Mouse (Mus musculus) liver, embryonic 16.5 days (tissue): ENCODE results near the gene Nfia. TPM values are rescaled to one million over a fixed set of nuclear protein-coding genes. Genes with fewer than 3 reads are reported as not detected.

ENCODE experiments used
- ATAC-seq: fragments of 200-750 bp; cut with Nextera tagmentation; 2 replicates; pipeline ENCODE4 v1.8.0; 2017; ENCODE audit warnings: low read depth, mild to moderate bottlenecking, moderate number of reproducible peaks, moderate library complexity
- H3K27ac ChIP-seq: fragments of 300-500 bp; sonication (generic); 2 replicates; pipeline ENCODE4 v1.5.1; 2014; ENCODE audit warnings: mild to moderate bottlenecking, low read length
- H3K27me3 ChIP-seq: fragments of 300-500 bp; sonication (generic); 2 replicates; pipeline ENCODE4 v1.6.1; 2014; ENCODE audit warnings: low read depth, low read length, mixed read lengths; ENCODE audit not compliant: control insufficient read depth, insufficient read depth
- H3K36me3 ChIP-seq: fragments of 300-500 bp; sonication (generic); 2 replicates; pipeline ENCODE4 v1.6.1; 2014; ENCODE audit warnings: mild to moderate bottlenecking; ENCODE audit not compliant: control insufficient read depth, insufficient read depth
- H3K4me1 ChIP-seq: fragments of 300-500 bp; sonication (generic); 2 replicates; pipeline ENCODE4 v1.6.1; 2014; ENCODE audit warnings: low read depth, low read length, mixed read lengths; ENCODE audit not compliant: control insufficient read depth
- H3K4me2 ChIP-seq: fragments of 300-500 bp; sonication (generic); 2 replicates; pipeline ENCODE4 v1.6.1; 2014; ENCODE audit warnings: low read depth, low read length, mixed read lengths
- H3K4me3 ChIP-seq: fragments of 300-500 bp; sonication (generic); 2 replicates; pipeline ENCODE4 v1.5.1; 2014; ENCODE audit warnings: low read depth, mild to moderate bottlenecking, low read length
- H3K9ac ChIP-seq: fragments of 300-500 bp; sonication (generic); 2 replicates; pipeline ENCODE4 v1.6.1; 2014; ENCODE audit warnings: low read depth, low read length
- H3K9me3 ChIP-seq: fragments of 300-500 bp; sonication (generic); replicated peaks from 2 replicates; pipeline ENCODE4 v1.6.1; 2016; ENCODE audit warnings: low read length; ENCODE audit not compliant: control insufficient read depth
- WGBS: fragments of 180-500 bp; shearing (Covaris S2); extraction: QIAGEN DNeasy Blood & Tissue Kit; methylation state at CpG from one replicate; pipeline ENCODE4 v1.1.7; 2014; ENCODE audit not compliant: insufficient replicate concordance; 5-methylcytosine and 5-hydroxymethylcytosine counted together
- polyA plus RNA-seq: library from polyadenylated mRNA; unstranded; fragments of >200 nt; fragmentation: Nextera tagmentation; extraction: Ambion mirVana; gene quantifications from 2 replicates; pipeline ENCODE4 v1.2.1, GENCODE M21; 2015

Nfia gene
- polyA plus RNA-seq, 1 experiment from 2014 or later, result 5.7 TPM

- H3K4me2 ChIP-seq, result peak overlapping the region; percentile 56
- H3K36me3 ChIP-seq, result no peaks in the 10 kb centered on the region
- WGBS, result under 1% methylated on average over 25 of the region's 25 CpGs
- ATAC-seq, result peak; percentile 96
- peaks cover 4% of the 10 kb centered on the region; the same call in 1 of the 2 replicates for H3K4me1 ChIP-seq
- H3K27ac ChIP-seq, result peak overlapping the region; percentile 79
- peaks cover 22% of the 10 kb centered on the region for H3K27me3 ChIP-seq
- peak overlapping the region; percentile 60 for H3K4me3 ChIP-seq
- H3K9me3 ChIP-seq, result no peaks in the 10 kb centered on the region
- H3K9ac ChIP-seq, result peak overlapping the region; percentile 5
Observed at GRCm38 (mm10) chr4:97772084-97772484, 450 bp upstream of the Nfia start.

- H3K27me3 ChIP-seq, result peaks cover 33% of the 10 kb centered on the region
- no peaks in the 10 kb centered on the region for H3K36me3 ChIP-seq
- no peak overlapping the region for H3K9ac ChIP-seq
- H3K4me3 ChIP-seq, result peak overlapping the region; percentile 60
- WGBS, result 0% methylated on average over 14 of the region's 14 CpGs
- H3K4me2 ChIP-seq, result peak overlapping the region; percentile 56
- H3K27ac ChIP-seq, result 0 out of 2 replicates have a peak overlapping the region, but pooled peaks have one; percentile 40
- H3K9me3 ChIP-seq, result no peaks in the 10 kb centered on the region
- peak; percentile 67 for ATAC-seq
- peaks cover 4% of the 10 kb centered on the region; the same call in 1 of the 2 replicates for H3K4me1 ChIP-seq
Observed at GRCm38 (mm10) chr4:97773110-97773593, 618 bp downstream of the Nfia start.

- no peaks in the 10 kb centered on the region for H3K36me3 ChIP-seq
- WGBS, result 76% methylated on average over 2 of the region's 2 CpGs
- H3K4me2 ChIP-seq, result peak overlapping the region; percentile 56; the same call in 1 of the 2 replicates
- H3K27ac ChIP-seq, result no peak overlapping the region
- ATAC-seq, result no peak
- H3K27me3 ChIP-seq, result peaks cover 39% of the 10 kb centered on the region
- no peak overlapping the region for H3K4me3 ChIP-seq
- H3K9ac ChIP-seq, result no peak overlapping the region
- H3K9me3 ChIP-seq, result no peaks in the 10 kb centered on the region
- peaks cover 4% of the 10 kb centered on the region; the same call in 1 of the 2 replicates for H3K4me1 ChIP-seq
Observed at GRCm38 (mm10) chr4:97773791-97774190, 1.3 kb downstream of the Nfia start.

GRCm38 (mm10) chr4:97774446-97774950 lies 2.0 kb downstream of the Nfia start:
- H3K4me2 ChIP-seq, result peak overlapping the region; percentile 51
- no peaks in the 10 kb centered on the region for H3K9me3 ChIP-seq
- WGBS, result 29% methylated on average over 4 of the region's 4 CpGs
- peaks cover 46% of the 10 kb centered on the region for H3K27me3 ChIP-seq
- H3K9ac ChIP-seq, result no peak overlapping the region
- H3K4me3 ChIP-seq, result no peak overlapping the region
- peaks cover 4% of the 10 kb centered on the region; the same call in 1 of the 2 replicates for H3K4me1 ChIP-seq
- no peaks in the 10 kb centered on the region for H3K36me3 ChIP-seq
- no peak for ATAC-seq
- H3K27ac ChIP-seq, result peak overlapping the region; percentile 7; the same call in 1 of the 2 replicates

GRCm38 (mm10) chr4:97775059-97775458 lies 2.5 kb downstream of the Nfia start:
- Histone ChIP-seq H3K4me3 (peak overlapping the region; percentile 37), H3K9me3 (no peaks in the 10 kb centered on the region), H3K27me3 (peaks cover 52% of the 10 kb centered on the region), H3K27ac (peak overlapping the region; percentile 7; the same call in 1 of the 2 replicates), H3K4me1 (peaks cover 4% of the 10 kb centered on the region; the same call in 1 of the 2 replicates), H3K36me3 (no peaks in the 10 kb centered on the region), H3K4me2 (peak overlapping the region; percentile 51), H3K9ac (no peak overlapping the region)
- no peak for ATAC-seq
- under 1% methylated on average over 13 of the region's 13 CpGs for WGBS

- Histone ChIP-seq H3K36me3 (no peaks in the 10 kb centered on the region), H3K4me2 (peak overlapping the region; percentile 51), H3K4me1 (peaks cover 4% of the 10 kb centered on the region; the same call in 1 of the 2 replicates), H3K4me3 (peak overlapping the region; percentile 37), H3K27ac (no peak overlapping the region), H3K27me3 (peaks cover 55% of the 10 kb centered on the region), H3K9ac (no peak overlapping the region), H3K9me3 (no peaks in the 10 kb centered on the region)
- 3% methylated on average over 20 of the region's 20 CpGs for WGBS
- ATAC-seq, result no peak
Observed at GRCm38 (mm10) chr4:97775494-97776265, 3.1 kb downstream of the Nfia start.

- no peak for ATAC-seq
- H3K36me3 ChIP-seq, result no peaks in the 10 kb centered on the region
- H3K9me3 ChIP-seq, result no peaks in the 10 kb centered on the region
- peaks cover 56% of the 10 kb centered on the region for H3K27me3 ChIP-seq
- peak overlapping the region; percentile 68 for H3K9ac ChIP-seq
- H3K4me2 ChIP-seq, result peak overlapping the region; percentile 73
- 1% methylated on average over 10 of the region's 10 CpGs for WGBS
- peak overlapping the region; percentile 69 for H3K27ac ChIP-seq
- peaks cover 4% of the 10 kb centered on the region; the same call in 1 of the 2 replicates for H3K4me1 ChIP-seq
- H3K4me3 ChIP-seq, result peak overlapping the region; percentile 71
Observed at GRCm38 (mm10) chr4:97776388-97777080, 4.0 kb downstream of the Nfia start.

- Histone ChIP-seq H3K4me3 (peak overlapping the region; percentile 71), H3K27me3 (peaks cover 56% of the 10 kb centered on the region), H3K36me3 (no peaks in the 10 kb centered on the region), H3K4me1 (peaks cover 4% of the 10 kb centered on the region; the same call in 1 of the 2 replicates), H3K9ac (peak overlapping the region; percentile 68), H3K4me2 (peak overlapping the region; percentile 73), H3K27ac (peak overlapping the region; percentile 69), H3K9me3 (no peaks in the 10 kb centered on the region)
- WGBS, result 0% methylated on average over 45 of the region's 77 CpGs
- ATAC-seq, result peak; percentile 26
Observed at GRCm38 (mm10) chr4:97777081-97777705, 4.7 kb downstream of the Nfia start.
